Mouse (Mus musculus) liver, embryonic 14.5 days (tissue): ENCODE measurements around the gene Cntnap2. TPM values are rescaled to one million over a fixed set of nuclear protein-coding genes. Genes with fewer than 3 reads are reported as not detected.

ENCODE experiments used
- ATAC-seq: fragments of 200-750 bp; cut with Nextera tagmentation; 2 replicates; pipeline ENCODE4 v1.8.0; 2017; ENCODE audit warnings: moderate number of reproducible peaks, mild to moderate bottlenecking, moderate library complexity; ENCODE audit not compliant: insufficient read depth
- DNase-seq, 3 experiments: peaks; one replicate each; pipeline ENCODE4 v3.0.0-alpha.2; 2012 to 2013; ENCODE audit warnings: low read depth in 3 of 3, low spot score in 3 of 3
- H3K27ac ChIP-seq: fragments of 300-500 bp; sonication (generic); 2 replicates; pipeline ENCODE4 v1.5.1; 2014; ENCODE audit warnings: moderate library complexity, mild to moderate bottlenecking, control low read depth, inconsistent platforms
- H3K27me3 ChIP-seq: fragments of 300-500 bp; sonication (generic); 2 replicates; pipeline ENCODE4 v1.6.1; 2014; ENCODE audit warnings: mild to moderate bottlenecking, low read length, moderate library complexity; ENCODE audit not compliant: control insufficient read depth, insufficient read depth
- H3K36me3 ChIP-seq: fragments of 300-500 bp; sonication (generic); replicated peaks from 2 replicates; pipeline ENCODE4 v1.6.1; 2014; ENCODE audit warnings: low read depth; ENCODE audit not compliant: control insufficient read depth, insufficient read depth
- H3K4me1 ChIP-seq, 2 experiments: fragments of 200-500 bp in 1 of 2; fragments of 300-500 bp in 1 of 2; sonication (generic) in 1 of 2; replicated peaks; 2 replicates each; pipeline ENCODE4 v1.6.1; 2012 to 2014; ENCODE audit warnings: antibody characterized with exemption in 1 of 2, inconsistent platforms in 1 of 2, low read length in 1 of 2; ENCODE audit not compliant: control insufficient read depth in 2 of 2, insufficient read depth in 2 of 2
- H3K4me2 ChIP-seq: fragments of 300-500 bp; sonication (generic); 2 replicates; pipeline ENCODE4 v1.6.1; 2014; ENCODE audit warnings: low read depth, mild to moderate bottlenecking, control low read depth, moderate library complexity
- H3K4me3 ChIP-seq, 2 experiments: fragments of 200-500 bp in 1 of 2; fragments of 300-500 bp in 1 of 2; sonication (generic) in 1 of 2; 2 replicates each; pipeline ENCODE4 v1.5.1; 2012 to 2014; ENCODE audit warnings: low read depth in 2 of 2, low read length in 2 of 2, mild to moderate bottlenecking in 2 of 2, control low read depth in 1 of 2, inconsistent platforms in 1 of 2, moderate library complexity in 1 of 2; ENCODE audit not compliant: insufficient read depth in 1 of 2
- H3K9ac ChIP-seq: fragments of 300-500 bp; sonication (generic); replicated peaks from 2 replicates; pipeline ENCODE4 v1.6.1; 2014; ENCODE audit warnings: mild to moderate bottlenecking, control low read depth, moderate library complexity
- H3K9me3 ChIP-seq: fragments of 300-500 bp; sonication (generic); 2 replicates; pipeline ENCODE4 v1.6.1; 2016; ENCODE audit warnings: low read length, mixed read lengths; ENCODE audit not compliant: control insufficient read depth
- CTCF ChIP-seq: IDR thresholded peaks from 2 replicates; pipeline ENCODE4 v1.5.1; 2016; ENCODE audit warnings: antibody characterized with exemption, low read depth, control low read depth
- EP300 ChIP-seq: IDR thresholded peaks from 2 replicates; pipeline ENCODE4 v1.6.1; 2016; ENCODE audit warnings: antibody characterized with exemption, low read depth
- WGBS: fragments of 180-500 bp; shearing (Covaris S2); extraction: QIAGEN DNeasy Blood & Tissue Kit; methylation state at CpG from one replicate; pipeline ENCODE4 v1.1.7; 2014; ENCODE audit not compliant: insufficient replicate concordance; 5-methylcytosine and 5-hydroxymethylcytosine counted together
- polyA plus RNA-seq, 2 experiments: library from polyadenylated mRNA; depleted of rRNA in 1 of 2; stranded (reverse) in 1 of 2; unstranded in 1 of 2; fragments of >200 nt; fragmentation: Nextera tagmentation in 1 of 2; extraction: Ambion mirVana in 1 of 2; gene quantifications; 2 replicates each; pipeline versions ENCODE4 v1.2.1 to v1.2.3; 2012 to 2014

Cntnap2 gene
- polyA plus RNA-seq, 2 experiments = 0.38 to 0.39 TPM

DNA sequence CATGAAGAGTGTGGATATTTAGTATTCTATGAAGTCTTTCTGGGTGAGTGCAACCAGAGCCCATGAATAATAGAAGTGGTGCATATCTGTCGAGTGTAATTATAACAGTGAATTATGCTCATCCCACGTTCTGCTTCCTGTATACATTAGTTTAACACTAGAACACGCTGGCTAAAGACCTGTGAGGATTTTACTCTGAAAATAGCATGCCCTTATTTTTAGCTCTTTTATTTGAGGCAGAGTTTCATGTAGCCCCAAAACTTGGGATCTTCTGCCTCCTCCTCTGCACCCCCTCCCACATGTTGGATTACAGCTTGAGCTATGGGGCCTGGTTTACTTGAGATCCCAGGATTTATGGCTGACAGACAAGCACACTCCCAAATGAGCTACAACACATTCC, 1945.3 kb downstream of the Cntnap2 start:
- DNase-seq = no peak
- TF ChIP-seq EP300 (no peak), CTCF (no peak)
- Histone ChIP-seq H3K4me1 (no peaks in the 10 kb centered on the region), H3K9me3 (no peaks in the 10 kb centered on the region), H3K27ac (no peak overlapping the region), H3K27me3 (no peaks in the 10 kb centered on the region), H3K4me3 (no peak overlapping the region), H3K4me2 (no peak overlapping the region), H3K36me3 (no peaks in the 10 kb centered on the region), H3K9ac (no peak overlapping the region)
- WGBS = 41% methylated on average over 3 of the region's 3 CpGs
- no peak for ATAC-seq

DNA sequence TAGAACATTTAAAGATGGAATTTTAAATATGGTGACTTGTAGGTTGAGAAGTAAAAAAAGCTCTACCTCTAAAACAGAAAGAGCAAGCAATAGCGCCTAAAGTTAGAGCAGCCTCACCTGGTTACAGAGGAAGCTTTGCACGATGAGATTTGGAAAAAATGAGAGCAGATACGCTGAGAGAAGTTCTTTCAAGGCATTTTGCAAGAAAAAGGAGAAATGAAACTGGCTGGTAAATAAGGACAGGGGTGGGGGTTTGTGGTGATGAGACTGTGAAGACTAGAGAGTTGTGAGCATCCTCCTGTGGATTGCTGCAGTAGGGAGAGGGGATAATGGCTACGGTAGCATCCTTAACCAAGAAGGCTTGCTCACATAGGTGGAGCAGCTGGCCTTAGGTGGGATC, 1953.8 kb downstream of the Cntnap2 start:
- TF ChIP-seq CTCF (no peak), EP300 (no peak)
- H3K4me1 ChIP-seq = no peaks in the 10 kb centered on the region
- no peak overlapping the region for H3K27ac ChIP-seq
- H3K36me3 ChIP-seq = no peaks in the 10 kb centered on the region
- H3K4me3 ChIP-seq = no peak overlapping the region
- DNase-seq (no peak), ATAC-seq (no peak)
- H3K4me2 ChIP-seq = no peak overlapping the region
- H3K9me3 ChIP-seq = no peaks in the 10 kb centered on the region
- WGBS = 40% methylated on average over 4 of the region's 4 CpGs
- no peaks in the 10 kb centered on the region for H3K27me3 ChIP-seq
- no peak overlapping the region for H3K9ac ChIP-seq

DNA sequence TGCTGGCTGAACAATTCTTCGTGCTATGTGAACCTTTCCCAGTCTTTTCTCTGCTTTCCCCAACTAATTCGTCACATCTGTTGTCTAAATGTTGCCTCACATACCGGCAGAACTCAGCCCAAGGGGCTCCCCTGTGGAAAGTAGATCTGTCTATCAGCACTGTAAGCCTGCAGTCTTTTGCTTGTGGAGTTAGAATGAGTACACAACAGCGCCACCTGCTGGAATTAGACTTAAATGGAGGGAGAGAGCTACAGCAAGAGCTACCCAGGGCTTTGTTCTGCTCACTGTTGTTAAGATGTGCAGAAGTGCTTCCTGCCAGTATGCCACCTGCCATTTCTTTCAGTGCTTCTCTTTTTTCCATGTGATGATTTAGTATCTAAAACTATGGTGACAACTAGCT, 1954.4 kb downstream of the Cntnap2 start:
- no peaks in the 10 kb centered on the region for H3K27me3 ChIP-seq
- no peaks in the 10 kb centered on the region for H3K9me3 ChIP-seq
- H3K4me2 ChIP-seq = no peak overlapping the region
- H3K27ac ChIP-seq = no peak overlapping the region
- TF ChIP-seq EP300 = no peak
- peak; percentile 68 for TF ChIP-seq CTCF
- 9% methylated on average over 4 of the region's 4 CpGs for WGBS
- no peaks in the 10 kb centered on the region for H3K36me3 ChIP-seq
- ATAC-seq = no peak
- H3K4me1 ChIP-seq = no peaks in the 10 kb centered on the region
- DNase-seq = peak; percentile 34 to 50 (median 40)
- H3K4me3 ChIP-seq = no peak overlapping the region
- H3K9ac ChIP-seq = no peak overlapping the region

DNA sequence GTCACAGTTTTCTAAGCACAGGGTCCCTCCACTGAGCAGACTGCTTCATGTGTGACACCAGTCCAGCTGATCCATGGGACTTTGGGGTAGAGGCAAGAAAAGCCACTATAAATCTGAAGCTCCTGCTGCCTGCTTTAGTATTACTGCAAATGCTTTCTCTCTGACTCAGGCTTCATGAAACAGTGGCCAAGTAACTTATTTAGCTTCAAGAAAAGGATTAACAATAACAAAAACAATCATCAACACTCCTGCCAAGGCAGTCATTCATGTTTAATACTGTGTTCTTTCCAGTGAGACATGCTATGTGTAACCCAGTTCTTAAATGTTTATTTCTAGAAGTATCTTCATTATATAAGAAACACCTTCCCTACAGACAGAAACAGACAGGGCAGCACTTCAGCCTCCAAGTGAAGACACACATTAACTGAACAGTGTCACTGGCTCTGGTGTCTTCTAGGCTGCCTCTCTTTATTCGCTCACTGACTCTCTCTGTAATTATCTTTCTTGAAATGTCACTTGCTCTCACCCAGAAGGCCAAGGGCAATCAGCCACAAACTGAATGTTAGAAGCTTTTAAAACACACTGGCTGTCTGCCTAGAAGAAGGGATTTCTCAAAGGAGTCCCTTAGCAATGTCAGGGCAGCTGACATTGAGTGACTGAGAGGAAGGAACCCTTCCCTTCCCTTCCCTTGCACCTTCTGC, 1955.9 kb downstream of the Cntnap2 start:
- Histone ChIP-seq H3K36me3 (no peaks in the 10 kb centered on the region), H3K9me3 (no peaks in the 10 kb centered on the region), H3K9ac (no peak overlapping the region), H3K4me1 (no peaks in the 10 kb centered on the region), H3K4me3 (no peak overlapping the region), H3K27ac (no peak overlapping the region), H3K4me2 (no peak overlapping the region), H3K27me3 (no peaks in the 10 kb centered on the region)
- WGBS = 45% methylated on average over 1 of the region's 1 CpGs
- TF ChIP-seq CTCF (no peak), EP300 (no peak)
- DNase-seq = no peak
- no peak for ATAC-seq

DNA sequence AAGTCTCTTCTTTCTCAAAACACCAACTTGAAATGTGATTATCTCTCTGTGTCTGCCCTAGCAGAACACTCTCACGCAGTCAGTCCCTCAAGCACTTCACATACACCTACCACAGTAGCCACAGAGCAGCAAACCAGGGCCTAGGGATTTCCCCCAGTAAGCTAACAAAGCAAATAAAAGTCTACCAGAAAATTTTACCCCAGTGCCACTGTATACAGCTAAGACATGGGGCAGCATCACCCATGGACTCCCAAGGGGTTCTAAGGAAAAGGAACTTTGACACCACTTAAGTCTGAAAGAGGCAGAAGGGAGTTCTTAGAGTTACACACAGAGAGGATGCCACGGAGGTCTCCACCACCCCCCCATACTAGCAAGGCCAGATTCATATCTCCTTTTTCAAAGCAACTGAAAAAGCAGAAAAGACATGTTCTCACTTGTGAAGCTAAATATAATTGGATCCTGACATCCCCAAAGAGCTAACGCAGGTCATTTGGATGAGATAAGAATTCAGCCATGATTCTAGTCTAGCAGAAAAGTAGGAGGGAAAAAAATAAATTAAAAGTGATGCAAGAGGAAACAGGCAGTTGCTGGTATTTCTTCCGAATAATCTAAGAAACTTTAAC, 1967.0 kb downstream of the Cntnap2 start:
- WGBS = 54% methylated on average over 4 of the region's 4 CpGs
- ATAC-seq (no peak), DNase-seq (no peak)
- H3K9me3 ChIP-seq = no peaks in the 10 kb centered on the region
- H3K4me3 ChIP-seq = no peak overlapping the region
- no peaks in the 10 kb centered on the region for H3K4me1 ChIP-seq
- no peak overlapping the region for H3K9ac ChIP-seq
- no peak overlapping the region for H3K27ac ChIP-seq
- TF ChIP-seq EP300 (no peak), CTCF (no peak)
- H3K27me3 ChIP-seq = no peaks in the 10 kb centered on the region
- no peaks in the 10 kb centered on the region for H3K36me3 ChIP-seq
- no peak overlapping the region for H3K4me2 ChIP-seq
